Mouse (Mus musculus): ENCODE data around the gene Rab5if.
"Not testable (repeated sequence)": the region's sequence is repeated elsewhere in the genome, so short reads cannot be mapped to it uniquely, and the experiment has no call there.

- TF ChIP-seq KAT2A (conservative IDR thresholded peaks at IDR 0.05; ENCODE audit: low read depth, low read length); CTCF (IDR thresholded peaks at IDR 0.05 in 2 of 3, conservative IDR thresholded peaks at IDR 0.05 in 1 of 3; ENCODE audit: control insufficient read depth in 1 of 3, insufficient read depth in 1 of 3, low read depth in 2 of 3, low read length in 3 of 3, poor library complexity in 1 of 3, severe bottlenecking in 1 of 3); MXI1 (IDR thresholded peaks at IDR 0.05; ENCODE audit: low read depth, low read length); HCFC1 (IDR thresholded peaks at IDR 0.05; ENCODE audit: low read depth, low read length); RCOR1 (IDR thresholded peaks at IDR 0.05; ENCODE audit: low read depth, low read length); GATA1 (IDR thresholded peaks at IDR 0.05; ENCODE audit: low read depth, low read length); POLR2A (IDR thresholded peaks at IDR 0.05; ENCODE audit: control insufficient read depth in 1 of 2, insufficient read depth in 1 of 2, low read depth in 1 of 2, low read length in 2 of 2, poor library complexity in 1 of 2); POLR2AphosphoS5 (IDR thresholded peaks at IDR 0.05; ENCODE audit: borderline replicate concordance, low read depth, low read length); MYC (IDR thresholded peaks at IDR 0.05; ENCODE audit: low read depth, low read length); MEF2A (IDR thresholded peaks at IDR 0.05; ENCODE audit: extremely low read depth, insufficient replicate concordance, low read depth, low read length, poor library complexity, severe bottlenecking); USF1 (IDR thresholded peaks at IDR 0.05; ENCODE audit: low read depth, low read length): not testable (repeated sequence)
These were observed 9.3 kb upstream of the Rab5if start for GRCm38 (mm10) chr2:156853584-156853983.

Data from MEL (cell line).